Mouse (Mus musculus) liver, embryonic 12.5 days (tissue): ENCODE measurements around the gene Isg20l2. TPM values are rescaled to one million over a fixed set of nuclear protein-coding genes. Genes with fewer than 3 reads are reported as not detected.

Experiments used
- ATAC-seq: fragments of 200-750 bp; cut with Nextera tagmentation; 2 replicates; pipeline ENCODE4 v1.8.0; 2017; ENCODE audit warnings: moderate number of reproducible peaks, mild to moderate bottlenecking, moderate library complexity
- H3K27ac ChIP-seq: fragments of 300-500 bp; sonication (generic); 2 replicates; pipeline ENCODE4 v1.5.1; 2016; ENCODE audit warnings: mild to moderate bottlenecking
- H3K27me3 ChIP-seq: fragments of 300-500 bp; sonication (generic); replicated peaks from 2 replicates; pipeline ENCODE4 v1.6.1; 2016; ENCODE audit warnings: mild to moderate bottlenecking, moderate library complexity
- H3K36me3 ChIP-seq: fragments of 300-500 bp; sonication (generic); 2 replicates; pipeline ENCODE4 v1.6.1; 2016; ENCODE audit warnings: mild to moderate bottlenecking, moderate library complexity
- H3K4me1 ChIP-seq: fragments of 300-500 bp; sonication (generic); 2 replicates; pipeline ENCODE4 v1.6.1; 2016
- H3K4me2 ChIP-seq: fragments of 300-500 bp; sonication (generic); 2 replicates; pipeline ENCODE4 v1.6.1; 2016; ENCODE audit warnings: mild to moderate bottlenecking, moderate library complexity
- H3K4me3 ChIP-seq: fragments of 300-500 bp; sonication (generic); 2 replicates; pipeline ENCODE4 v1.5.1; 2016; ENCODE audit warnings: mild to moderate bottlenecking, moderate library complexity
- H3K9ac ChIP-seq: fragments of 300-500 bp; sonication (generic); 2 replicates; pipeline ENCODE4 v1.6.1; 2016; ENCODE audit warnings: mild to moderate bottlenecking, moderate library complexity
- H3K9me3 ChIP-seq: fragments of 300-500 bp; sonication (generic); replicated peaks from 2 replicates; pipeline ENCODE4 v1.6.1; 2016; ENCODE audit warnings: mild to moderate bottlenecking, moderate library complexity
- WGBS: fragments of 180-500 bp; shearing (Covaris S2); methylation state at CpG from one replicate; pipeline ENCODE4 v1.1.7; 2016; ENCODE audit not compliant: insufficient replicate concordance; 5-methylcytosine and 5-hydroxymethylcytosine counted together
- polyA plus RNA-seq: library from polyadenylated mRNA; unstranded; fragments of >200 nt; fragmentation: Nextera tagmentation; extraction: Ambion mirVana; gene quantifications from 2 replicates; pipeline ENCODE4 v1.2.1, GENCODE M21; 2016

Gene Isg20l2
- polyA plus RNA-seq, 1 experiment from 2014 or later, result 52.2 TPM

DNA sequence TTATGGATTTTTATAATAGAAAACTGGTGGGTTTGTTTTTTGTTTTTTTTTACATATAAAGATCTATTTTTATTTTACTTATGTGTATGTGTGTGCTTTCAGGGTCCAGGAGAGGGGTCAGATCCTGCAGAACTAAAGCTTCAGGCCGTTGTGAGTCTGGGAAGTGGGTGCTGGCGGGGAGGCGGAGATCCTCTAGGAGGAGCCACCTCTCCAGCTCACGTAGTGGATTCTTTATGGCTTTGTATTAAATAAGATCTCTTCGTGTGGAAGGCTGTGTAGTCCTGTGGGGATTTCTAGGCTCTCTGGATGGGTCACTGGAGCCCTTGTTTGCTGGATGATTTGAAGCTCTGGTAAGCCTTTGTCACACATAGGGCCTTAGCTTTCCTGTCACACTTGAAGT is 10.5 kb downstream of the Isg20l2 start:
- Histone ChIP-seq H3K4me3 (no peak overlapping the region), H3K9me3 (no peaks in the 10 kb centered on the region), H3K9ac (no peak overlapping the region), H3K4me2 (no peak overlapping the region), H3K27me3 (peaks cover 14% of the 10 kb centered on the region), H3K4me1 (peaks cover 13% of the 10 kb centered on the region), H3K36me3 (peaks cover 68% of the 10 kb centered on the region), H3K27ac (no peak overlapping the region)
- WGBS, result 80% methylated on average over 5 of the region's 5 CpGs
- ATAC-seq, result no peak

DNA sequence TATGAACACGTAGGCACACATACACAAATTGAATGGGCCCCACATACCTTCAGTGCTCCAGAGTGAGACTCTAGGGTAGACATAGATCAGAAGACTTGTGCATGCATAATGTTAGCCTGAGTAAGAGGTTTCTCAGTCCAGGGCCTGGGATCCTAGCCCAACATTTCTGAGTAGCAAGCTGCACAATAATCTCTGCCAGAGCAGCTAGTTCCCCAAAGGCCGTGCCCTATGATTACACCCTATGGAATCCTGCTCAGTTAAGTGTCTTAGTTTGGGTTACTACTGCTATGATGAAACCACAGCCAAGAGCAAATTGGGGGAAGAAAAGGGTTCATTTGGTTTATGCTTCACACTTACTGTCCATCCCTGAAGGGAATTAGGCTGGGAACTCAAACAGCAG is 12.4 kb downstream of the Isg20l2 start:
- Histone ChIP-seq H3K4me3 (no peak overlapping the region), H3K36me3 (peaks cover 52% of the 10 kb centered on the region), H3K4me2 (no peak overlapping the region), H3K27ac (no peak overlapping the region), H3K4me1 (peaks cover 14% of the 10 kb centered on the region; the same call in 1 of the 2 replicates), H3K9ac (no peak overlapping the region), H3K27me3 (peaks cover 33% of the 10 kb centered on the region), H3K9me3 (no peaks in the 10 kb centered on the region)
- whole genome bisulfite sequencing, result 79% methylated on average over 2 of the region's 2 CpGs
- ATAC-seq, result no peak

DNA sequence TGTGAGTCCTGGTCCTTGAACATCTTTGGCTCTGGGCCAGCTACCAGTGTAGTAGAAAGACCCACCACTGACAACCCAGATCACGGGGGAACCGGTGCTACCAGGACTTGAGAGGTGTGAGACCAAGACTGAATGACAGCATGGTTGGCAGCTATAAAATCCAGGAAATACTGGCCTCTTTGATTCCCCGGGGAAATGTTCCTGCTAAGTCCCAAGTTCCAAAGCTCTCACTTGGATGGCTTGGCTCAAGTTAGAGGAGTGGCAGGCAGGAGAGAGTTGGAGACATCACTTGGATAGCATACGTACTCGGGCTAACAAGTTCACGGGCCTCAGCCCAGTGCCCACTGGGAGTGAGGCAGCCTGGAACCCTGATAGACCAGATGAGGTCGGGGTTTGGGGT is 13.5 kb downstream of the Isg20l2 start:
- 69% methylated on average over 7 of the region's 7 CpGs for WGBS
- ATAC-seq, result no peak

DNA sequence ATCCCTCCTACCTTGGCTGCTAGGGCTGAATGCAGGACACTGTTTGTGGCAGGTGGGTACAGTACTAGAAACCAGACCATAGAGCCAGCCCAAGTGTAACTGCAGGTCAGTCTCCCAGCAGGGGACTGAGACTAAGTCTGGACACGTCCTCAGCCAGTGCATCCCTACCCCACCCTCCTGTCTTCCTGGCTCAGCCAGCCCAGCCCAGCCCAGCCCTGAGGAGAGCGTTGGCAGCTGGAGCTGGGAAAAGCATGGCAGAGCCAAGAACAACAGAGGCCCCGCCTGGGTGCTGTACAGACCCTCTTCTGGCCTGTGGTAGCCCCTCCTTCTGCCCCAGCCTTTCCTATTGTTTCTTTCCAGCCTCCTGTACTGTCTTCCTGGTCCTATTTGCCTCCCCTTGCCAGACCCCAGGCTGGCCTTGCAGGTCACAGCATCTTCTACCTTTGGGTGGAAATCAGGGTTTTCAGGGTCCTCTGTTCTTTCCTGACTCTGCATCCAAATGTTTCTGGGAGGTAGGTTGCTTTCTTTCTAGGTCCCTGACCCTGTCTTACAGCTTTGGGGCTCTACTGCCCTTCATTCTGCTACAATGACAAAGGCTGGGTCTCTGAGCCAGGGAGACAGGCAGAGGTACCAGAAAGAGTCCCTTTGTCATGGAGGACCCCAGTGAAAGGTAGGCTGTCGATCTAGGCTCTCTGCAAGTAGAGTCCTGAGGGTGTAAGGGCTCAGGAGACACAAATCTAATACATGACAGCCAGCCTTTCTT is 14.9 kb downstream of the Isg20l2 start:
- Histone ChIP-seq H3K27ac (no peak overlapping the region), H3K9ac (no peak overlapping the region), H3K4me1 (peaks cover 31% of the 10 kb centered on the region), H3K4me3 (no peak overlapping the region), H3K27me3 (peaks cover 58% of the 10 kb centered on the region), H3K4me2 (no peak overlapping the region), H3K36me3 (peaks cover 27% of the 10 kb centered on the region), H3K9me3 (no peaks in the 10 kb centered on the region)
- no peak for ATAC-seq
- WGBS, result 42% methylated on average over 4 of the region's 4 CpGs

More for the DNA sequence above, 13.5 kb downstream of the Isg20l2 start:
- Histone ChIP-seq H3K4me1 (peaks cover 25% of the 10 kb centered on the region), H3K4me2 (no peak overlapping the region), H3K36me3 (peaks cover 41% of the 10 kb centered on the region), H3K27me3 (peaks cover 44% of the 10 kb centered on the region), H3K9ac (no peak overlapping the region), H3K9me3 (no peaks in the 10 kb centered on the region), H3K4me3 (no peak overlapping the region), H3K27ac (no peak overlapping the region)

DNA sequence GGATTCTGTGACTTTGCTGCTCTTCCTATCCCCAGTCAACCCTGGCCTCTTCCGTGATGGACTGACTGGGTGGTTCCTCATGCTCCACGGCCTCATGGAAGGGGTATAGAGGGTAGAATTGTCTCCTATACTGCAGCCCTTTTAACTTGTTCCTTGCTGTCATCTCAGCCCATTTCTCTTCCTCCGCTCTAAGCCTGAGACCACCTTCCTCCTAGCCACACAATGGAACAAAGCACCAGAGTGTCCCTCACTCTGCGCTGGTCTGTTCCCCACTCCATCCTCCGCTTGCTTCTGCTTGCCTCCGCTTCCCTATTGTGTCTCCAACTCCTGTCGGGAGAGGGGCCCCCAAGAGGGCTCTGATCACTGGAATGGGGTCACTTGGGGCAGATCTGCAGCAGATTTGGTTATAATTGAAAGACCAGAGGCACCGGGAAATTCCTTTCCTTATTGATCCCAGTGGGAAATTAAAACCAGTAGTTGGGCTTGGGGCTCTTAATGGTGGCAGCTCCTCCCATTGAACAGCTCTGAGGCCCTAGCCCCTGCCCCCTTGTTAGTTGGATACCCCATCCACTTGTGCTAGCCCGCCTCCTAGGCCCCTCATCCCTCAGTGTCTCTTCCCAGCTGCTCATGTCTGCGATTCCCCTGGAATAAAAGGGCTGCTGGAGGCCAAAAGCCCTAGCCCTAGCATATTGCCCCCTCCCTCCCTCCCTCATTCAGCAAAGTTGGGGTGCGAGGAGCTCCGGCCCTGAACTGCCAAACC is 15.8 kb downstream of the Isg20l2 start:
- Histone ChIP-seq H3K27me3 (peaks cover 68% of the 10 kb centered on the region), H3K36me3 (peaks cover 17% of the 10 kb centered on the region), H3K4me3 (no peak overlapping the region), H3K9me3 (no peaks in the 10 kb centered on the region), H3K9ac (no peak overlapping the region), H3K27ac (no peak overlapping the region), H3K4me1 (peaks cover 31% of the 10 kb centered on the region), H3K4me2 (no peak overlapping the region)
- ATAC-seq, result no peak
- WGBS, result 26% methylated on average over 12 of the region's 12 CpGs

DNA sequence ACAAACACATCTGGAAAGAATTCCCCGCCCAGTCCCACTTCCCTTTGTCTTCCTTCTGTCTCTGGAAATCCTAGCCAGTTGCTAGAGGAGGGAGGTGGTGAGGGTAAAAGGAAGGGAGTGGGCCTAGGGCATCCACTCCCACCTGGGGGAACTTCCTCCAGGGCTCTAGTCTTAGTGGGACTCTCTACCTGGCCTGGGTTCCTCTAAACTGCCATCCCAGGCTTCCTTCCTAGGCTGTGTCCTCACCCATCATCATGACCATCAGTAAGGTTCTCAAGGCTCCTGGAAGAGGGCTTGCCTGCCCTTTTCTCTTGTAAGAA is 16.4 kb downstream of the Isg20l2 start:
- Histone ChIP-seq H3K4me3 (no peak overlapping the region), H3K9me3 (no peaks in the 10 kb centered on the region), H3K4me2 (no peak overlapping the region), H3K36me3 (peaks cover 12% of the 10 kb centered on the region), H3K9ac (no peak overlapping the region), H3K27ac (no peak overlapping the region), H3K4me1 (peaks cover 31% of the 10 kb centered on the region), H3K27me3 (peaks cover 73% of the 10 kb centered on the region)
- 15% methylated on average over 1 of the region's 1 CpGs for WGBS
- ATAC-seq, result no peak

DNA sequence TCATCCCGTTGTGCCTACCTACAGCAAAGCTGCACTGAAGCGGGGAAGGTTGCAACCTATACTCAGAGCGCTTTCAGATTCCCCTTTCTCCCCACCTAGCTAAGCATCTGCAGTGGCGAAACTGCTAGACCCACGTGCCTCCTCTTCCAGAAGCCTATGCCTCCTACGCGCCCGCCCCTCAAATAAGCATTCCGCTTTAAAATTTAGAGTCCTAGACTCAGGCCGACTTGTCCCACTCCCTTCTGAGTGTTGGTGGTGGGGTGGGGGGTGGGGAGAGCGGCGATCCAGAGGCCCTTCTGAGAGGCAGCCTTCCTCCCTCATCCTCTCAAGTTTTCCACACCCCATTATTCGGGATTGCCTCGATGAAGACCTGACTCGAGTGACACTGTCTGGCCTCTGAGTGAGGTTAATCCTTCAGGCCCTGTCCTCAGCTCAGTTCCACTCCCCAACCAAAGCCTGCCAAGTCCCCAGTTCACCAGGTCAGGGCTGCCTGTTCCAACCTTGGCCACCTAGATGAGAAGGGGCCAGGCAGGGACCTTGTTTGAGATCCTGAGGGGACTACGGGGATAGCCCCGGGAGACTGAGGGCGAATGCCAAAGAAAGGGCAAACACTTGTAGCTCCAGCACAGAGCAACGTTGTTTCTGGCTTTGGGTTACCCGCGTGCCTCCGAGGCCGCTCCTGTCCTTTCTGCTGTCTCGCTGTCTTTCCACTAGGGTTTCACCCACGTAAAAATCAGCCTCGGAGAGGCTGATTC is 17.1 kb downstream of the Isg20l2 start:
- ATAC-seq, result no peak
- no peak overlapping the region for H3K9ac ChIP-seq
- WGBS, result 5% methylated on average over 26 of the region's 26 CpGs

DNA sequence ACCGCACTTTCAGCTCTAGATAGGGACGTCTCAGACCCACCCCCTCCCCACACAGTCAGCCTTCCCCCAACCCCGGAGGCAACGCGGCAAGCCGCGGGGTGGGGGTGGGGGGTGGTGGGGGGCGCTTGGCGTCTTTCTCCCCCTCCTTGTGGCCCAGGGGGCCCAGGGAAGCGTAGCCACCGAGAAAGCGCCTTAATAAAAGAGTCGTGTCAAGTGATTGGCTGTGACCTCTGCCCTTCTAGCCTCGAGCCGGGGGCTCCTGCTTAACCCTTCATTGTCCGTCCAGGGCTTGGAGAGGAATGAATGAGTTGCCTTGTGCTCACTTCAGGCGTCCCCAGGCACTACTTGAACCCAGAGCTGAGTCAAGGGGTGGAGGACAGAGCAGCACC is 17.7 kb downstream of the Isg20l2 start:
- no peaks in the 10 kb centered on the region for H3K36me3 ChIP-seq
- peaks cover 37% of the 10 kb centered on the region for H3K4me1 ChIP-seq
- ATAC-seq, result no peak
- H3K27ac ChIP-seq, result no peak overlapping the region
- H3K4me3 ChIP-seq, result peak overlapping the region; percentile 31
- H3K27me3 ChIP-seq, result peaks cover 86% of the 10 kb centered on the region
- H3K9ac ChIP-seq, result no peak overlapping the region
- WGBS, result 3% methylated on average over 15 of the region's 17 CpGs
- peak overlapping the region; percentile 54 for H3K4me2 ChIP-seq
- no peaks in the 10 kb centered on the region for H3K9me3 ChIP-seq

More for the DNA sequence above, 17.1 kb downstream of the Isg20l2 start:
- Histone ChIP-seq H3K27me3 (peaks cover 80% of the 10 kb centered on the region), H3K4me2 (peak overlapping the region; percentile 54), H3K4me1 (peaks cover 36% of the 10 kb centered on the region), H3K27ac (no peak overlapping the region), H3K36me3 (peaks cover 5% of the 10 kb centered on the region), H3K4me3 (peak overlapping the region; percentile 31), H3K9me3 (no peaks in the 10 kb centered on the region)

DNA sequence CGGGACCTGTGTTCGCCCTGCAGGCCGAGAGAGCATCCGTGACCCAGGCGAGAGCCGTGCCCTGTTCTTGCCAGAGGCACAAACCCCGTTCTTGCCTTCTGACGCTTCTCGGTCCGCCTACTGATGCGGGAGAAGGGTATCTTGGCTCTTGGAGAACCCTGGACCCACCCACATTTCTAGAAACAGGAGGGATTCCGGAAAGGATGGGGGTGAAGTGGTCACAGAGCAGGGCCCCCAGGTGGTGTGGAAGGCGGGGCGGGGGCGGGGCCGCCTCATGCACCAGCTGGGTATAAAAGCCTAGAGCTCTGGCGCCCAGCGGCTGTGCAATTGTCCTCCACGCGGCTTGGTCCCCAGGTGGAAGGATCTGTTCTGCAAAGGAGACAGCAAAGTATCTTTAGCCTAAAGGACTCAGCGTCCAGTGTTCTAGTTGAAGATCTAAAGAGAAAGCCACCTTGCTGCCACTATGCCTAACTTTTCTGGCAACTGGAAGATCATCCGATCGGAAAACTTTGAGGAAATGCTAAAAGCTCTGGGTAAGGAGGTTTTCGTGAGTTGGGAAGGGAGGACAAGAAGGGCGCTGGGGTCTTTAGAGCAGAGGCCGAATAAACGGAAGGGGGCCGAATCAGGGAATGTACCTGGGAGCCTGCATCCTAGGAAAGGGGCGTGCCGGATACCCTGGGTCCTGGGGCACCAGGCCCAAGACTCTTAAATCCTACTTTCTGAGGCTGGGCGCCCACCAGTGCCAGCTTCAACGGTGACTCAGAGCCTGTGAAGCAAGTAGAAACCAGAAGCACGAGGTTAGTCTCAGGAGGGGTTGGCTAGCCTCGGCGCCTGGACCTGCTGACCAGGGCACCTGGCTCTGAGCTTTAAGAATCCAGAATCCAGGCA is 18.5 kb downstream of the Isg20l2 start, which contains the start of gene Crabp2:
Crabp2 (plus strand) TSS at position 289 of the 888 bp plus-strand sequence.
- ATAC-seq, result no peak
- H3K27me3 ChIP-seq, result peaks cover 94% of the 10 kb centered on the region
- H3K4me2 ChIP-seq, result peak within 1 kb of the TSS; percentile 54
- 5% methylated on average over 35 of the region's 35 CpGs for WGBS
- no peaks in the 10 kb centered on the region for H3K9me3 ChIP-seq
- no peak within 1 kb of the TSS for H3K27ac ChIP-seq
- peak within 1 kb of the TSS; percentile 31 for H3K4me3 ChIP-seq
- H3K4me1 ChIP-seq, result peaks cover 37% of the 10 kb centered on the region
- H3K36me3 ChIP-seq, result no peaks in the 10 kb centered on the region
- no peak within 1 kb of the TSS for H3K9ac ChIP-seq

DNA sequence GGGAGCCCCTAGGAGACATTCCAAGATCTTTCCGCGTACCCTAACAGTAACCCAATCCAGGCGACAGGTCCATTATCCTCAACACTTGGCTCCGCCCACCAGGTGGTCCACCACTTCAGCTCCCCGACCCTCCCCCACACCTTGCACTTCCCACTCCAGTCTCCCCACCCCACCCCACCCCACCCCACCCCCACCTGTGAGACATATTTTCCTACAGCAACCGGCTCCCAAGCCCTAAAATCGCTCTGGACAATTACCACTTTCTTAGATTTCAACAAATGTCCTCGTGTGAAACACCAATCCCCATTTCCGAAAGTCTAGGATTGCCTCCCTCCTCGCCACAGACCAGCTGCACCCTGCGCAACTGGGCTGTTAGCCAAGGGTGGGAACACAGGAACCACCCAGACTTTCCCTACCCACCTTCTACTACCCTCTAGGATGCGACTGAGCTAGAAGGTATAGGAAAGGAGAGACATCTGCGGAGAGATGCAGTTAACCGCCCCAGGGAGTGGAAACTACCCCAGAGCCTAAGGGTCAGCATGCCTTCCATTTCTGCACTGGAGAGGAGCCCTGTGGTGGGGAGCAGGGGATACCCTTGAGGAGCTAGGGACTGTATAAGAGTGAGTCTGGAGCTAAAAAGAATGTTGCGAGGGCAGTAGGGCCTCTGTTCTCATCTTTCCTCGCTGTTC is 19.3 kb downstream of the Isg20l2 start:
- no peak overlapping the region for H3K4me2 ChIP-seq
- H3K4me1 ChIP-seq, result peaks cover 37% of the 10 kb centered on the region
- no peak for ATAC-seq
- no peak overlapping the region for H3K4me3 ChIP-seq
- peaks cover 100% of the 10 kb centered on the region for H3K27me3 ChIP-seq
- no peak overlapping the region for H3K27ac ChIP-seq
- 12% methylated on average over 16 of the region's 16 CpGs for WGBS
- H3K9me3 ChIP-seq, result no peaks in the 10 kb centered on the region
- H3K36me3 ChIP-seq, result no peaks in the 10 kb centered on the region
- H3K9ac ChIP-seq, result no peak overlapping the region
